Mouse (Mus musculus) left cerebral cortex, postnatal 14 days (tissue): ENCODE measurements around the gene Csf3r. TPM values are rescaled to one million over a fixed set of nuclear protein-coding genes. Genes with fewer than 3 reads are reported as not detected.
"Not testable (repeated sequence)": the region's sequence is repeated elsewhere in the genome, so short reads cannot be mapped to it uniquely, and the experiment has no call there.

Experiments
- DNase-seq, 2 experiments: peaks; one replicate each; pipeline ENCODE4 v3.0.0; 2021 to 2022; ENCODE audit warnings: low spot score in 2 of 2, mixed read lengths in 1 of 2
- intact Hi-C: fragments of 180-260 bp; cut with DNase I; formaldehyde crosslinking; loops from one replicate; pipeline ENCODE4 v1.15.1; 2025
- long read RNA-seq, 2 experiments: library from polyadenylated mRNA; stranded (forward); transcript quantifications; one replicate each; pipeline ENCODE4 v2.0.0; 2021
- total RNA-seq, 2 experiments: library from RNA; stranded (reverse); gene quantifications; 2 replicates each; pipeline ENCODE4 v1.2.3; 2021

Gene Csf3r
- total RNA-seq: 1 to 10 TPM; 3.3 to 3.7 TPM
- long read RNA-seq, experiment 1, partial matches to known transcripts: 1 of 8 reads
- long read RNA-seq, experiment 1, other reads (novel, unspliced or antisense): 4 of 8 reads
- long read RNA-seq, experiment 2, partial matches to known transcripts: 0 of 3 reads
- long read RNA-seq, experiment 2, other reads (novel, unspliced or antisense): 2 of 3 reads

DNA sequence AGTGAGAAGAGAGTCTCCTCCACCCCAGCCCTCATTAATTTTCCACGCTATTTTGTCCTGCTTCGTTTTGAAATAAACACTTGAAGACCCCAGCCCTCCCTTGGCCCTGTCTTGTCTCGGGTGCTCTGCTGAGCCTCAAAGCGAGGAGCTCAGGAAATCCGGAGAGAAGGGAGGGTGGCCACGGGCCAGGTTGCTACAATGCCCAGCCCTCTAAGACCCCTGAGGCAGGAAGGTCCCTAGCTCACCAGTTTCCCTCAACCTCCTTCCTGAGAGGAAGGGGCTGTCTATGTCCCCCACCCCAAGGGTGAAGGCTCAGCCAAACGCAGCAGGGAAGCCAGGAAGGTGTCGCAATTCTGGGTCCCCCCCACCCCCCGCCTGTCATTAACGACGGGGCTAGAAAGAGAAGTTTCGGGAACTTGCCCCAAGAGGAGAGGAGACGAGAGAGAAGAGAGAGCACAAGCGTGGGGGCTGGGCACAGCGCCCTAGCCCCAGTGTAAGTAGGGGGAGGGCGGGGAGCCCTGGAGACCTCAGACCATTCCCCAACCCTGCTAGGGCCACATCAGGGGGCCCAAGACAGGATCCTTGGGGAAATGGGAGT lies at the start of gene Csf3r:
Gene Csf3r (plus strand): TSS at position 248 of the 598 bp plus-strand sequence.
- intact Hi-C loops: no loop called here
- DNase-seq: no peak

DNA sequence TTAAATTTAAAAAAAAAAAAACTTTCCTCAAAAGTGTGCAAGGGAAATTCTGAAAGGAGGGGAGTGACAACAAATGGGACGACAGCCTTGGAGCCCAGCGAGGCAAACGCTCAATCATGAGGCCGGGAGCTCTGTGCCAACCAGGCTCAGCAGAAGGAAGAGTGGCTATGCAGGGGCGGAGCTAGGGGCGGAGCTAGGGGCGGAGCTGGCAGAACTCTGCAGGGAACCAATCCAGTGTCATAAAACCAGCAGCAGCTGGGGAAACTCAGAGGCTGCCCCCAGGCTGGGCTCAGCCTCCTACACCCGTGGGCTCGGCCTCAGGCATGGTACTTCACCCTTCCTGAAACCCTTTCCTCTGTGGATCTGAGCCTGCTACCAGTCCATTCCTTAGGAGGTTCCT lies 46.6 kb upstream of the Csf3r start:
- intact Hi-C loops: no loop called here
- DNase-seq: no peak

DNA sequence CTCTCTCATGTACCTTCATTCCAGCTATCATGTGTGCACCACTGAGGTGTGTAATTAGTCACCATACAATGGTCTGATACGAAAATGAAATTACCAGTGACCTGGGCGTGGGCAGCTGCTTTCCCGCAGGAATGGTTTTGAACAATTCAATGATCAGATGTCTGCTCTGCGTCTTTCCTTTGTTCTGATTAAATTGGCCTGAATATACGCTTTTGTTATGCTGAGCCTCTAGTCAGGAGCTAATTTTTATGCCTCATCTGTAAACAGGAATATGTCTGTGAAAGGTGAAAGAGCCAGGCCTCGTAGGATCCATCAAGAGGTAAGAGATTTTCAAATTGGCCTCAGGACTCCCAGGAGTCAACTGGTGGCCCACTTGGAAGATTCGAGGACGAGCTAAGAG lies 41.1 kb upstream of the Csf3r start:
- no peak for DNase-seq
- intact Hi-C loops: no loop called here

DNA sequence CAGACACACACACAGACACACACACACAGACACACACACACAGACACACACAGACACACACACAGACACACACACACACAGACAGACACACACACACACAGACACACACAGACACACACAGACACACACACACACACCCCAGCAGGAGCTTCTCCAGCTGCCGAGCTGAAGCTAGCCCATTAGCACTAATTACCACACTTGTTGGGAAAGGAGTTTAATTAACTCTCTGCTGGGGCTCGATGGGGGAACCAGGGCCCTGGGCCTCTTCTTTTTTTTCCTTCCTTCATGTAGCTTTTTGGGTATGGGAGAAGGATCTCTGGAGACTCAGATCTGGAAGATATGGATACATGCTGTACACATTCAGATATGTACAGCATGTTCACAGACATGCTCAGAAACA lies 38.6 kb upstream of the Csf3r start:
- intact Hi-C loops, DNase-seq: not testable (repeated sequence)

DNA sequence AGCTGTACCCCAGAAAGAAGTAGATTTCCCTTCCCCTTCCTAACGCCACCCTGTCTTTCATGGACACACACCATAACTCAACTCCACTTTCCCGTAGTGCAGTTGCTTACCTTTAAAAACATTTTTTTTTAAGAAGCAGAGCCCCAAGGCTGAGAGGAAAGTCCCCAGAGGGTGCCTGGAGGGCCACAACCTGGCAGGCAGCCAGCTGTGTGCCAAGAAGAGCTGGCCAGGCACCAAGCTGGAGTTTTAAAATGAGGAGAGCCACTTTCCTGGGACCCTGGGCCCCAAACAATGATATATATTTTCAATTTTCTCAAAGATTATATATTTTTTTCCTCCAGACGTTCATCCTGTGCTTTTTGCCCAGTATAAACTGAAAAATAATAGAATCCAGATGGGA lies 37.3 kb upstream of the Csf3r start:
- DNase-seq: no peak
- intact Hi-C loops: no loop called here

DNA sequence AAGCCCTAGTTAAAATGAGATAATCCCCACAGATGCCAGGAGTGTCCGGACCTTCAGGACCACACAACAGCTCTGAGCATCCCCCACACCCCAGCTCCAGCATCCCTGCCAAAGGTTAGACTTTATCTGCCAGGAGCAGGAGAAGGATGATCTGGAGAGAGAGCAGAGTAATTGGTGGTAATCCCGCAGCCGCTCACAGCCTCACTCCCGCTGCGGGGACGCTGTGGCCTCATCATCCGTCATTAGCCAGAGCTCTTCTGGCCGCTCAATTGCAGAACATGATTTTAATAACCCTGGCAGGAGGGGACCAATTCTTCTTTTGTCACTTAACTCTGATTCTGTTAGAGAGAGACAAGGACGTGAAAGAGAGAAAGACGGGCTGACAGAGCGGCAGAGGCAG lies 35.3 kb upstream of the Csf3r start:
- intact Hi-C loops: no loop called here
- DNase-seq: no peak

DNA sequence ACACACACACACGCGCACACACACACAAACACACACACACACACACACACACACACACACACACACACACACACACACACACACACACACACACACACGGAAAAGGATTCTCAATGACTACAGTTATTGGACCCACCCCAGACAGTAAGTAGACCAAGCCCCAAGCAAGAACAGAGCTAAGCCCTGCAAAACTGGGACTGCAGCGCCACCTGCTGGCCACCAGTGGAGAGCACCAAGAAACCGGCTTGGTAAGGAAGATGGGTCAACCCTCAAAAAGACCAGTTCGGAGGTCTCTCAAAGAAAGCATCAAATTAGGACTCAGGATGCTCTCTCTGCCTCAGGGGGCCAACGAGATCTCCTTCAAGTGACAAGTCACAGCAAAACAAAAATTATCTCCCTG lies 34.2 kb upstream of the Csf3r start:
- DNase-seq: peak; percentile 75 to 82
- intact Hi-C loops: no loop called here

DNA sequence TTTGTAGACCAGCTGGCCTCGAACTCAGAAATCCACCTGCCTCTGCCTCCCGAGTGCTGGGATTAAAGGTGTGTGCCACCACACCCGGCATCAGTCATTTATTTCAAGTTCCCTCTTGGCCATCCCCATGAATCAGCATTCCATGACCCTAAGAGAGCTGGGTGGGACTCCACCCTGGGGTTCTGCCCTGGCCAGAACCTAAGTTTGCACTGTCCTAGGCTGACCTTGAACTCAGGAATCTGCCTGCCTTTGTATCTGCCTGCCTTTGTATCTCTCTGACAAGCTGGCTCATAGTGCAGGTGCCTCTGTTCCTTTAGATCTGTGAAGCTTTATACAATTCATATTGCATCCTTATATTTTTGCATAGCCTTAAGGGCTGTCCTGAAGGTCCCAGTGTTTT lies 32.1 kb upstream of the Csf3r start:
- DNase-seq: no peak
- intact Hi-C loops: no loop called here

DNA sequence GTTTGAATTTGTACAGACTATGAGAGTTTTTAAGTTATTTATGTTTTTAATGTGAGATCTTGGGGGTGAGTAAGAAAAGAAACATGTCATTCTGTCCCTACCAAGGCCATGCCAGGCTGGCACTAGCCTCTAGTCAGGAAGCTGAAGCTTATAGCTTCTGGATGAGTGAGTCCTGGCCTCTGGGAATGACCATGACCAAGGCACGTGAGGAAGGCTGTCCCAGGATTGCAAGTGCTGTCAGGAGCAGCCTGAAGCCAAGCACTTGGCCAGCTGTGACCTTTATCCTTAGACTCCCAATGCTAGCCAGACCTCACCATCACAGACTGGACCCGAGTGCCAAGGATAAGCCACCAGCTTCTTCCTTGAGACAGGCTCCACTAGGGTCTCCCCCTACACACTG lies 31.4 kb upstream of the Csf3r start:
- intact Hi-C loops: no loop called here
- no peak for DNase-seq

DNA sequence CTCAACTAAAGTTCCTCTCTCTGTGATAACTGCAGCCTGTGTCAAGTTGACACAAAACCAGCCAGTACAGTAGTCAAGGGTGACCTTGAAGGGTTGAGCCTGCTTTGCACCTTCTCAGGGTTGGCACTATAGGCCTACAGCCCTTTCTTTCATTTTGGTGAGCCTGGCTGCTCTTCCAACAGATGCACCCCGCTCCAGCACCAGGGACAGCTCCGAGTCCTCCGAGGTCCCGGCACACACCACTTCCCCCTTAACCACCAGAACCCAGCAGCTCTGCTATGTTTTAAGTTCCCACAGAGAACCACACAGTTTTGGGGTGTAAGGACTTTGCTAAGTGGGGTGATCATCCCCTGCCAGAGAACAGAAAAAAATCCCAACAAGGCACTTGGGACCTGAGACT lies 27.8 kb upstream of the Csf3r start:
- intact Hi-C loops: no loop called here
- no peak for DNase-seq

DNA sequence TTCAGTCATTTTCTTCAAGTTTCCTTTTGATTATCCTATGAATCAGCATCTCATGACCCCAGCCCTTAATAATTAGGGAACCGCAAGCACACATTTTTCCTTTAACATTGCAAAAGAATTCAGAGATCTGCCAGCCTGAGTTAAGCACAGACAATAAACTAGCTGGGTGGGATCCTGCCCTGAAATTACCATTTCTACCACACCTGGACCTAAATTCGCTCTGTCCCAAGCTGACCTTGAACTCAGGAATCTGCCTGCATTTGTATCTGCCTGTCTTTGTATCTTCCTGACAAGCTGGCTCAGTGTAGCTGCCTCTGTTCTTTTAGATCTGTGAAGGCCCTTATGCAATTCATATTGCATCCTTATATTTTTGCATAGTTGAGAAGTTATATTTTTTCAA lies 26.5 kb upstream of the Csf3r start:
- intact Hi-C loops: no loop called here

DNA sequence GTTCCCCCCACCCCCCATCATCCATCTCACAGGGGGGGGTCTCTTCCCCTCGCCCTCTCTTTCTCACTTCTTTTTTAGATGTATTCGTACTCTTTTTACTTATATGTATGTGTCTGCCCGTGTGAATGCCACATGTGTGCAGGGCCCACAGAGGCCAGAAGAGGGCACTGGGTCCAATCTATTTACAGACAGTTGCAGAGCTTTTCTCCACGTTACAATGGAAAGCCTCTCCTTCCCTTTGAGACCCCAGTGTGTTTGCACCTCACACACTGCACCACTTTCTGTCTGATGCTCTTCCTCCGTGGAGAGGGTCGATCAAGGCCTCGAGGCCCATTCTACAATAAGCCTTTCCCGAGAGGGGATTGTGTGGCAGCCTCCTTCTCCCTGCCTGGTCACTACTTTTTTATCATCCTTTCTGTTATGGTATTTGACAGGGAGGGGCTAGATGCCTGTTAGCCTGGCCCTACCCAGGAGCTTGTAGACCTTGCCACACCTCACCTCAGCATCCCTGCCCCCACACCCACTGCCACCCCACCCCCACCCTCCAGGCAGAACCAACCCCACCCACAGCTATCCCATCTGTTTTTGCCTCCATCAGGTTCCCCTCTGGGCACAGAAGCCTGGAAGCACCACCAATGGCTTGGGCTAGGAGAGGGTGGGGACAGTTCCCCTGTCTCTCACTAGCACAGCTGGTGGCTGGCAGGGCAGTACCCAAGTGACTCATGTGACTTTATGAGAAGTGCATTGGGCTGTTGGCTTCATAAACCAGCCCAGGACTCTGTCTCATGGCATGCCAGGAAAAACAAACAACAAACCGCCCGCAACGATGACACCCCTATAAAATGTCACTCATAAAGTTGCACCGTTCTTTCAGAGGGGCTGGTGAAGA lies 22.8 kb upstream of the Csf3r start:
- no peak for DNase-seq

More for the DNA sequence above, 26.5 kb upstream of the Csf3r start:
- no peak for DNase-seq

DNA sequence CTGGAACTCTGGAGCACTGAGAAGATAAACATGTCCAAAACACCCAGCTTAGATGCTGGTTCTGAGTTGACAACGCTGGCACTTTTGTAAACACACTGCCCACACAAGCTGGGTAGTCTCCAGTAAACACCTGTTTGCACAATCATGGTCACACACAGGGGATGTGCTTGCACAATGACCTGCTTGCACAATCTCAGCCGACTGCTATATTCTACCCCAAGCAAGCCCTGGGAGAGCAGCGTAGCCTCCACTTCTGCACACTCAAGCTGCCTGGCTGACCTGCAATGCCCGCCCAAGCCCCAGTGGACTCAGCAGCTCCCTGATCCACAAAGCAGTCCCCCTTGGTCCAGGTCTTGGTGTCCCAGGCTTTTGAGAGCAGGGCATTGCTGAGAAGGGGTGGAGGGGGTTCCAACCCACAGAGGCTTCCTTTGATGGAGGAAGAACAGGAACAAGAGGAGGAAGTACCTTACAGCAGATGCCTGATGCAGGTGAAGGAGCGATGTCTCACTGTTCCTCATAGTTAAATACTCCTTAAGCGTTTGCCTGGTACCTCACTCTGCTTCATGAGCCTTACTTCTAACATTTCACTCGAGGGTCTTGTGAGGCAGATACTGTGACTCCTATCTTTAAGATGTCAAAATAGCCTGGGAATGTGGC lies 6.5 kb upstream of the Csf3r start:
- DNase-seq: no peak
- intact Hi-C loops: no loop called here

More for the DNA sequence above, 22.8 kb upstream of the Csf3r start:
- intact Hi-C loops: no loop called here

DNA sequence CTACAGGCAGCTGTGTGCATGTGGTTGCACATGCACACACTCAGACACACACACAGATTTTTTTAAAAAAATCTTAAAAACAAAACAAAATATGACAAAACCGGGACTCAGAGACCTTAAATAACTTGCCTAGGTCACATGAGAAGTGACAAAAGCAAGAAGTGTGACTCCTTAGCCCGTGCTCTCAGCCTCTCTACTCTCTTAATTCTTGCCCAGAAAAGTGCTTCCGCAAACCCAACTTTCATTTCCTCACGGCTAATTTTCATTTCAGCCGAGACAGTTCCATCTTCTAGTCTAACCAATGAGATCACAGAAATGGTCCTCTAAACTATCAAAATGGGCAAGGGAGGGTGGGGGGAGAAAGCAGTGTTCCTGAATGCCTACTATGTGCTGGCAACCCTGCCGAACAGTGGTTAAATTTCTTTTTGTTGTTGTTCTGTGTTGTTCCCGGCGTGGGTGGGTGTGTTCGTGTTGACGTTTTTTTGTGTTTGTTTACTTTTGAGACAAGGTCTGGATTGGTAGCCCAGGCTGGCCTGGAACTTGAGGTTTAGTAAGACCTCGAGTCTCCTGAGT lies 5.3 kb upstream of the Csf3r start:
- no peak for DNase-seq
- intact Hi-C loops: no loop called here

DNA sequence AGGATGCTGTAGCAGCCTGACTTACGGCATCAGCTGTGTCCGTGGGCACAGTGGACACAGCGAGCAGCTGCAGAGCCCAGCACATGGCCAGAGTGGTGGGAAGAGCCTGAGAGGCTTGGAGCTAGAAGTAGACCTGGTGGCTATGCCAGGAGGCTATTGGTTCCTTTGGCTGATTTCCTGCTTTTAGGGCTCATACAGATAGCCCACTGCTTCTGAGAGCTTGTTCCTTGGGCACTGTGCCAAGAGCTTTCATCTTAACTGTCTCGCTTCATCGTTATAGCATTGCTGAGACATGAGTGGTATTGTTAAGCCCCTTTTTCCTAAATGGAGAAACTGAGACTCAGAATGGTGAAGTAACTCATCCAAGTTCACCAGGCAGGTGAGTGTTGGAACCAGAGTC lies 1.5 kb downstream of the Csf3r start:
- intact Hi-C loops: no loop called here
- DNase-seq: no peak

DNA sequence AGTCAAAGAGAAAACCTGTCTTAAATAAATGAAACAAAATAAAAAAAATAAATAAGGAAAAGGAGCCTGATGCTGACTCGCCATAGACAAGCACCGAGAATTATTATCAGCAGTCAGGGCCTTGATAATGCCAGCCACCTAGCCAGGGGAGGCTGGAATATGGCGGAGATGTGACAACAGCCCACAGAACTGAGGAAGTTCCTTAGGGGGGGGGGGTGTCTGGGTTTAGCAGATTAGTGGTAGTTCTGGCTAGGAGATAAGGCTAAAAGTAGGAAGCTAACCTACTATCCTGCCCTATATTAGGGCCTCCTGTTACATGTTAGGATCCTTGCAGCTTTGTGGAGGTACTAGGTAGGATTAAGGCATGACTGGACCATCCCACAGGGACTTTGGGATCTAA lies 3.6 kb downstream of the Csf3r start:
- intact Hi-C loops: no loop called here

DNA sequence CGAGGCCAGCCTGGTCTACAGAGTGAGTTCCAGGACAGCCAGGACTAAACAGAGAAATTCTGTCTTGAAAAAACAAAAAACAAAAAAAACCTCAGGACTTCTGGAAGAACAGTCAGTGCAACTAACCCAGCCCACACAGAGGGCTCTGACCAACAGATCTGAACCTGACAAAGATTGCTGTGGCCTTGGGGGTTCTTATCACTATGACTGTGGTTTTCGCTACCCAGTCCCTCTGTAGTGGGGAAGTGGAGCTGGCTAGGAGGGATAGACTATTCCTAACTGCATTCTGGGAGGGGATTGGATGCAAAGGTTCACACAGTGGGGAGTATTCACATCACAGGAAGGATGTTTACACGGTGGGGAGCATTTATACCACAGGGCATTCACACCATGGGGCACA lies 4.7 kb downstream of the Csf3r start:
- DNase-seq: no peak
- intact Hi-C loops: no loop called here

More for the DNA sequence above, 3.6 kb downstream of the Csf3r start:
- no peak for DNase-seq

DNA sequence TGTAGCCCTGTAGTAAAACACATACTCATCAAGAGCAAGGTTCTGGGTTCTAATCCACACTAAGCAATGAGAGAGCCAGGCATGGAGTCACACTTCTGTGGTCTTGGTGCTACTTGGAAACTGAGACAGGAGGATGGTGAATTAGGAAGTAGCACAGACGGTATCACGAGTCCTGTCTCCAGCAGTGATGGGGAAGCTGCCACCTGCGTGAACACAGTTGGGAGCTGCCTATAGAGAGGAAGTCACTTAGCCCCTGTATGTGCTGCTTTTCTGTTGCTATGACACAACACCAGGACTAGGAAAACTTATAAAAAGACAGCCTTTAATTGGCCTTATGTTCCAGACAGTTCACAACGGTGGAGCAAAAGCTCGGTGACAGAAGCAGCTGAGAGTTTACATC lies 6.4 kb downstream of the Csf3r start:
- DNase-seq: no peak
- intact Hi-C loops: no loop called here

DNA sequence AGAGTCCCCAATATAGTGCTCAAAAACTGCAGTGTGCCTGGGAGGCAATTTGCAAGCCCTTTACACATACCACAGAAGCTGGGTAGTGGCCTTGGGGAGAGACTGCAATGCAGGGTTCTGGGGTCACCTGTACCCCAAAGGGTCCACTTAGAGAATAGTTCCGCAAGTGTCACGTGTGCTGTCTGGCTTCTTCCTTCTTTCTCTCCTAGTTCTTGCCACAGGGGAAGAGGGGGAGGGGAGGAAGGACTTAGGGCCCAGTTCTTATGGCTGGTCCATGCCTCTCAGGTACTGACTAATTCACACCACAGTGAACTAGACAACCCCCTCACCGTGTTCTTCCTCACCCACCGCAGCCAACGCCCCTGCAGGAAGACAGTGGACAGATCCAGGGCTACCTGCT lies 11.1 kb downstream of the Csf3r start:
- intact Hi-C loops: no loop called here
- DNase-seq: no peak
